Mouse (Mus musculus) erythroblast, embryonic 14.5 days (primary cell): Measurements from ENCODE around the gene Ctdspl.

Experiments
- GATA1 ChIP-seq: IDR thresholded peaks from 2 replicates; pipeline ENCODE4 v1.6.1; 2012; ENCODE audit warnings: low read length, inconsistent platforms, mixed read lengths
- TAL1 ChIP-seq: IDR thresholded peaks from 3 replicates; pipeline ENCODE4 v1.6.1; 2012; ENCODE audit warnings: low read length, inconsistent platforms, mixed read lengths

GRCm38 (mm10) chr9:118890149-118890548 lies 36.1 kb upstream of the Ctdspl start:
- TF ChIP-seq GATA1 (no peak), TAL1 (no peak)
